Mouse (Mus musculus) stomach, postnatal 0 days (tissue): ENCODE results near the gene Zfp687.

Experiments used
- CTCF ChIP-seq: IDR thresholded peaks from 2 replicates; pipeline ENCODE4 v1.5.1; 2016; ENCODE audit warnings: antibody characterized with exemption, low read depth, mild to moderate bottlenecking, moderate library complexity
- EP300 ChIP-seq: optimal IDR thresholded peaks from 2 replicates; pipeline ENCODE3; 2016; ENCODE audit warnings: antibody characterized with exemption

- TF ChIP-seq CTCF = no peak
- TF ChIP-seq EP300 = no peak
Measured at GRCm38 (mm10) chr3:94984312-94984711, 30.9 kb downstream of the Zfp687 start.
